Mouse (Mus musculus) mesoderm, embryonic 11.5 days (tissue): Measurements from ENCODE around the gene Zgrf1.

Source experiments
- DNase-seq: peaks from one replicate; pipeline ENCODE4 v3.0.0-alpha.2; 2012; ENCODE audit warnings: low read depth, low spot score

The Zgrf1 gene

GRCm38 (mm10) chr3:127552973-127553719 is at the start of gene Zgrf1, which contains the start of gene Larp7:
Gene Zgrf1, plus strand, starts transcription at chr3:127553489.
Gene Larp7, minus strand, starts transcription at chr3:127553349.
- DNase-seq, result peak; percentile 99

- no peak for DNase-seq
Observed at GRCm38 (mm10) chr3:127507878-127508783, 45.2 kb upstream of the Zgrf1 start.

DNA sequence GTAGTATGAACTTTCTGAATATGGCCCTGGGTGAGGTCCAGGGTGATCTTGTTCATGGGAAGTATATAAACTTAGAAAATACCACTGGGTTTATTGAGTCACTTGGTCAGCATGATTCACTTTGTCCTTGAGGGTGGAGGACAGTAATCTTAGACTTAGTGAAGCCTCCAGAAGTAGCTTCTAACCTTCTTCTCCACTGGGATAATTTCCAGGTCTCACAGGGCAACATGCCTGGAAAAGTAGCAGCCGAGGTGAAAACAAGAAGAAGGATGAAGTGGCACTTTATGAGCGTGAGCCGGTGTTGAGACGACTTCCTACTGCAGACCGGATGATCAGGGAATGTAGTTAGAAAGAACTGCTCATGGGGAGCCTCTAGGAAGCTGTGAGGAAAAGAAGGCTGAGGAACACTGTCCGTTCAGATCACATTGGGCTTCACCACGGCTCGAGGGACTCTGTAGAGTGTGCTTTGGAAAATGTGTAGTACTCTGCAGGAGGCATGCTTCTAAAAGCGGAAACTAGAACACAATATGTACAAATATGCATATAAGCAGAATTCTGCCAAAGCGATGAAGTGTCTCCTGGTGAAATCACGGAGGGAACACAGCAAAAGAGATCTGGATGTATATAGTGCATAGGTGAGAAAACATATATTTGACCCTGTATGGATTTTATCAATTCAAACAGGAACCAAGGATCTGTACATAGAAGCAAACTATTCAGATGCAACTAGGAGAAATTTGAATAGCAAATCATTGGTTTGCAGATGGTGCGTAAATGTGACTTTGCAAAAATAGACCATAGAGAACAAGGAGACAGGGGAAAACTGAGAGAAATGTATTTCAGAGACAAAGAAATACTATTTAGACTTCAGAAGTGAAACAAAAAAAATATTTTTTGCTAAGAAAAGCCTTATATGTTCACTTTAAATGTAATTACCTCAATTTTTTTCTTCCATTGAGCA is 41.2 kb upstream of the Zgrf1 start:
- DNase-seq, result no peak

DNA sequence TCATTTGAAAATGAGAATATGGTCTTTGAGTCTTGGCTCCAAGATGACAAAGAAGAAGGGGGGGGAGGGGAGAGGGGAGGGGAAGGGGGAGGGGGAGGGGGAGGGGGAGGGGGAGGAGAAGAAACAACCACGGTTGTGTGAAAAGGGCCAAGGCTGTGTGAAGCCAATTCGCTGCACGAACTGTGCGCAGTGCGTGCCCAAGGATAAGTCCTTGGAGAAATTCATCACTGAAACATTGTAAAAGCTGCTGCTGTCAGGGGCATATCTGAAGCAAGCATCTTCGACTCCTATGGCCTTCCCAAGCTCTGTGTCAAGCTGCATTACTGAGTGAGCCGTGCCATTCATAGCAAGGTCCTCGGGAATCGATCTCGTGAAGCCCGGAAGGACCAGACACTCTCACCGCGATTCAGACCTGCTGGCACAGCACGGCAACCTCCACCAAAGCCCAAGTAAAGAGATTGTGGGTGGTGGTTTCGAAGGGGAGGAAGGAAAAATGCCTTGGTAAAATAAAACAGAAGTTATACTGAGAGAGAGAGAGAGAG is 40.4 kb upstream of the Zgrf1 start:
- no peak for DNase-seq

DNA sequence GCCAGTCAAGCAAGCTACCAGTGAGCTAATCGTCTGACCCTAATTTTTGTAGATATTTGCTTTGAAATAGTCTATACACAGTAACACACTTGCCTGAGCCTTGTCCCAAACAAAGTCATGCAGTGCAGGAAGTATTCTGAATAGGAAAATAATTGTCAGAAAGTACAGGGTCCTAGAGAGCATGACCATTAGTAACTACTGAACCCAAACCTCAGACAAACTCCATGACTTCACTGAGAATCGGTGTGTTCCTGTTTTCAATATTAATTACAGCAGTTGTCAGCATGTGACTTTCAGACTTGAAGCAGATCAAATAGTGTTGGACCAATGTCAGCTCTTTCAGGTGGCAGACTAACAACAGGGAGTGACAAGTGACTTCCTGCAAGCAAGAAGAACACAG is 39.6 kb upstream of the Zgrf1 start:
- no peak for DNase-seq

DNA sequence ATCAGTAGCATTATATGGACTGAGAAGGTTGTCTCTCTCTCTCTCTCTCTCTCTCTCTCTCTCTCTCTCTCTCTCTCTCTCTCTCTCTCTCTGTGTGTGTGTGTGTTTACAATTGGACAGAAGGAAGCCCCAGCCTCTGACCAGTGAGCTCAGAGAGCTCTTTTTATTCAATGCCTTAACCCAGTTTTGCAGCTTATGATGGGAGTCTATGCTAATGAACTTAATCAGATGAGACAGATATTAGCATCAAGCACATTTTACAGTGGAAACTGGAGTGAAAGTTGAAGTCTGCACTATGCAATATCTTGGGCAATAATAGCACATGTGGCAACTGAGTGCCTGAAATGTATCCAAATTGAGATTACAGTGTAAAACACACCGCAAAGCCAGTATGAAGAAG is 38.0 kb upstream of the Zgrf1 start:
- no peak for DNase-seq

DNA sequence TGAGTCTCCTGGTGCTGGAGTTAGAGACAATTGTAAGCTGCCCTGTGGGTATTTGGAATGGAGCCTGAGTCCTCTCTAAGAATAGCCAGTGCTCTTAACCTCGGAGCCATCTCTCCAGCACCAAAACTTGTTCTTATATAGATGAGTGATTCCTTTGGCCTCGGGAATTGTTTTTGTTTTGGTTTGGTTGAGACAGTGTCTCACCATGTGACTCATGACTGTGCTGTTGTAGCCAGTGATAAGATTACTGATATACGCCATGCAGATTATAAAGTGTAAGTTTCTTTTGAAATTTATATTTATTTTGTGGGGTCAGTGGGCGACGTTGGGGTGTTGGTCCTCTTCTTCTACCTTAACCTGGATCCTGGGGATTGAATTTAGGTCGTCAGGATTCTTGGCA is 33.0 kb upstream of the Zgrf1 start:
- DNase-seq, result no peak

GRCm38 (mm10) chr3:127521156-127521555 is 32.1 kb upstream of the Zgrf1 start:
- no peak for DNase-seq

GRCm38 (mm10) chr3:127525188-127525819 is 28.0 kb upstream of the Zgrf1 start:
- no peak for DNase-seq

DNA sequence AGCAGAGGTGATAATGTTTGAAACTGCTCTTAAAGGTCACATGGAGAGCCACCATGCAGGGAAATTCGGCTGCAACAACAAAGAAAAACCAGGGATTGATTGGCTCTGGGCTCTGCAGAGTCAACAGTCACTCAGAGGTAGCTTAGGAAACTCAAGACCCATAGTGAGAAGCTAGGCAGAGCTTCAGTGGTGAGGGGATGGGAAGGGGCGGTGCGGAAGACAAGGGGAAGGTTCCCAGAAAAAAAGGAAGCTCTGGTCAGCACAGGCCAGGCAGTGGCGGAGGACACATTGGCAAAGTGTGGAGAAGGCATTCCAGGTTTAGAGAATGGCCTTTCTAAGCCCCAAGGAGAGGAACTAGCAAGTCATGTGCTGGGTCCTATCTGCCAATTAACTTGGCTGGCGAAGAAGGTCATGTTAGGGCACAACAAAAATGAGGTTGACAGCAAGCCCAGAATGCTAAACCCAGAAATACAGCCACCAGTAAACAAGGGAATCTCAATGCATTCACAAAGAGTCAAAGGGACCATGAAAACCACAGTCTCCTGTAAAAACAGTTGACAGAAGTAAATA is 25.7 kb upstream of the Zgrf1 start:
- no peak for DNase-seq

DNA sequence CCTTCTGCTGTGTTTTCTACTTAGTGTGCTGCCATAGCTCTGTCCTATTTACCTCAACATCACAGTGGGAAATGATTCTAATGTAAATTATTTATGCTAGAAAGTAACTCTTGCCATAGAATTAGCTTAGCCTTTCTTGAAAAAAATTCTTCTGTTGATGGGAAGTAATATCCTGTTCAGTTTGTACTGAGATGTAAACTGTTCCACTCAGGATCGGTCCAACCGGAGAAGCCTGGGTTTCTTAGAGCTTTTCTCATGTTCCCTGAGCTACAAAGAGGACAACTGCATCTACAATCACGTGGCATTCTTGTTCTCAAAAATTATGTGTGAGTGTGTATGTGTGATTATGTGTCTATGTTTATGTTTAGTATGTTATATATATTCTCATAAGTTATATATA is 24.1 kb upstream of the Zgrf1 start:
- DNase-seq, result no peak

DNA sequence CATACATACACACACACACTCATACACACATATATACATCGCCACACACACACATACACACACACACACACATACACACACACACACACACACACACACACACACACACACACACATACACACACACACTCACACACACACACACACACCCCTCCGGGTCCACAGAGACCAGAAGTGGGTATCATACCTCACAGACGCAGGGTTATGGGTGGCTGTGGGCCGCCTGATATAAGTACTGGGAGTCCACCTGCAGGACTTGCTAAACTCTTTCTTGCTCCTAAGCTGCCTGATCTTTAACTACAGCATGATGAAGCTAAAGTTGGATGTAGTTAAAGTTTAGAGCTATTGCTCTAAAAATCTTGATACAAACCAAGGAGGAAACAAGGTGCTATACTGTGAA is 23.5 kb upstream of the Zgrf1 start:
- no peak for DNase-seq

- no peak for DNase-seq
Observed at GRCm38 (mm10) chr3:127530293-127530692, 23.0 kb upstream of the Zgrf1 start.

- DNase-seq, result no peak
Observed at GRCm38 (mm10) chr3:127539193-127539592, 14.1 kb upstream of the Zgrf1 start.

- no peak for DNase-seq
Observed at GRCm38 (mm10) chr3:127543976-127544375, 9.3 kb upstream of the Zgrf1 start.

GRCm38 (mm10) chr3:127544610-127545121 is 8.6 kb upstream of the Zgrf1 start:
- no peak for DNase-seq

DNA sequence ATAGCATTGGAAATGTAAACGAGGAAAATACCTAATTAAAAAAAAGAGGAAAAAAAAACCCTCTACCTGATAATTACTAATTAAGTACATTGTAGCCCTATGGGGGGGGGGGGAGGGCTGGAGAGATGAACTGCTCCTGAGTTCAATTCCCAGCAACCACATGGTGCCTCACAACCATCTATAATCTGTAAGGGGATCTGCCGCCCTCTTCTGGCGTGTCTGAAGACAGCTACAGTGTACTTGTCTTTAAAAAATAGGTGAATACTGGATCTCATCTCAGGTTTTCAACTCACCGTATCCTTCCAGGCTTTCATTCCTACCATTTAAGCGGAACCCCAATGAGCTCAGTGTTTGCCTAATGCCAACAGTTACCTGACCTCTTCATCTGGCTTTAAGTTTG is 5.4 kb upstream of the Zgrf1 start:
- DNase-seq, result peak; percentile 43

DNA sequence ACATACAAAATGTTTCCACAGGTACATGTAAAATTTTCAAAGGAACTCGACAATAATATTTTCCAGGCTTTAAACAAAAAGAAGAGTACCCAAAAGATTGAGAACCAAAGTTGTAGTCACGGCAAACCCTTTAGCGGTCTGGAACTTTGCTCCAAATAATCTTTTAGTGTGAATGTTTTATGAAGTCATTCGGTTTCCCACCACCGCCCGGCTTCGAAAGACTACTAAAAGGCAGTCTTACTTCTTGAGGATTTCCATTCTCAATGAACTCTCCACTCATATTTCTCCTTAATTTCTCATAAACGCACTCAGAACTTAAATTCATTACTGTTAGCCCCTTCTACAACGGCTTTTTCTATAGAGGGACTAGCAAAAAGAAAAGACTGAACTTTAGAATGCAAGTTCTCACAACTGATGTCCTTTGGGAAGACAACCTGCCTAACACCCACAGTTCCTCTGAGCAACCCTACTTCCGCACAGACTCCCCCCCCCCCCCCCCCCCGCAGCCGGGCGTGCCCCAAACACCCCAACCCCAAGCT is 786 bp upstream of the Zgrf1 start:
- no peak for DNase-seq

DNA sequence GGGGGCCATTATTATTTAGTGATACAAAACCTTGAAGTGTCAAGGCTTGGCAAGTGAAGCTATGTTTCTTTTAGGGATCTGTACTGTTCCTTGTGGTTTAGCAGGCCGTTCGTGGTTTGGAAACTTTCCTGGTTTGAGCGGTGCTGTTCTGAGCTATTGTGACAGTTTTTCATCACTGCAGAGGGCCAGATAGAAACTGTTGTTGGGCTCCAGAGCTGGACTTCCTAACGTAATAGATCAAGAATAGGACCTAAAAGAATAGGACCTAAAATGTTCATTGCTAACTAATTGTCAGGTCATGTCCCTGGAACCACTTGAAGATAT is 393 bp downstream of the Zgrf1 start:
- no peak for DNase-seq

- no peak for DNase-seq
Observed at GRCm38 (mm10) chr3:127554723-127555122, 1.4 kb downstream of the Zgrf1 start.
